Mouse (Mus musculus): Measurements from ENCODE around the gene Cdh16. TPM values are rescaled to one million over a fixed set of nuclear protein-coding genes. Genes with fewer than 3 reads are reported as not detected.

The Cdh16 gene
- polyA plus RNA-seq, 1 experiment from 2014 or later: not detected

GRCm38 (mm10) chr8:104629306-104630110 lies 5.3 kb upstream of the Cdh16 start:
- no peak for ATAC-seq (ENCODE audit: insufficient number of reproducible peaks, low FRiP score, low TSS enrichment, low read depth)
- Histone ChIP-seq H3K4me3 (ENCODE audit: low read depth, low read length) (no peak overlapping the region), H3K9me3 (ENCODE audit: control insufficient read depth, low read length) (no peaks in the 10 kb centered on the region), H3K4me1 (ENCODE audit: control insufficient read depth, insufficient read depth, low read length) (peaks cover 18% of the 10 kb centered on the region), H3K4me2 (ENCODE audit: low read depth, severe bottlenecking) (no peak overlapping the region), H3K27ac (replicated peaks; ENCODE audit: low read depth, low read length) (no peak overlapping the region), H3K27me3 (ENCODE audit: control insufficient read depth, insufficient read depth, low read length) (peaks cover 11% of the 10 kb centered on the region), H3K9ac (ENCODE audit: low read length) (no peak overlapping the region), H3K36me3 (ENCODE audit: control insufficient read depth, insufficient read depth, low read length) (no peaks in the 10 kb centered on the region)
- no peak for DNase-seq (ENCODE audit: low spot score)
- WGBS: 80% methylated on average over 22 of the region's 22 CpGs

GRCm38 (mm10) chr8:104628402-104628801 lies 4.2 kb upstream of the Cdh16 start:
- no peak overlapping the region for H3K4me3 ChIP-seq (ENCODE audit: low read depth, low read length)
- DNase-seq (ENCODE audit: low spot score): no peak
- H3K36me3 ChIP-seq (ENCODE audit: control insufficient read depth, insufficient read depth, low read length): no peaks in the 10 kb centered on the region
- no peak overlapping the region for H3K4me2 ChIP-seq (ENCODE audit: low read depth, severe bottlenecking)
- no peak overlapping the region for H3K9ac ChIP-seq (ENCODE audit: low read length)
- WGBS: 95% methylated on average over 21 of the region's 21 CpGs
- peaks cover 11% of the 10 kb centered on the region for H3K27me3 ChIP-seq (ENCODE audit: control insufficient read depth, insufficient read depth, low read length)
- H3K27ac ChIP-seq (replicated peaks; ENCODE audit: low read depth, low read length): no peak overlapping the region
- no peaks in the 10 kb centered on the region for H3K9me3 ChIP-seq (ENCODE audit: control insufficient read depth, low read length)
- ATAC-seq (ENCODE audit: insufficient number of reproducible peaks, low FRiP score, low TSS enrichment, low read depth): no peak
- peaks cover 17% of the 10 kb centered on the region for H3K4me1 ChIP-seq (ENCODE audit: control insufficient read depth, insufficient read depth, low read length)

GRCm38 (mm10) chr8:104627065-104627740 lies 3.0 kb upstream of the Cdh16 start:
- Histone ChIP-seq H3K9me3 (ENCODE audit: control insufficient read depth, low read length) (no peaks in the 10 kb centered on the region), H3K9ac (ENCODE audit: low read length) (no peak overlapping the region), H3K27me3 (ENCODE audit: control insufficient read depth, insufficient read depth, low read length) (peaks cover 11% of the 10 kb centered on the region), H3K4me2 (ENCODE audit: low read depth, severe bottlenecking) (no peak overlapping the region), H3K27ac (replicated peaks; ENCODE audit: low read depth, low read length) (no peak overlapping the region), H3K36me3 (ENCODE audit: control insufficient read depth, insufficient read depth, low read length) (no peaks in the 10 kb centered on the region), H3K4me3 (ENCODE audit: low read depth, low read length) (no peak overlapping the region), H3K4me1 (ENCODE audit: control insufficient read depth, insufficient read depth, low read length) (peaks cover 11% of the 10 kb centered on the region)
- DNase-seq (ENCODE audit: low spot score) (no peak), ATAC-seq (ENCODE audit: insufficient number of reproducible peaks, low FRiP score, low TSS enrichment, low read depth) (no peak)
- 66% methylated on average over 2 of the region's 4 CpGs for WGBS

- DNase-seq (ENCODE audit: low spot score): no peak
- no peaks in the 10 kb centered on the region for H3K4me1 ChIP-seq (ENCODE audit: control insufficient read depth, insufficient read depth, low read length)
- no peaks in the 10 kb centered on the region for H3K27me3 ChIP-seq (ENCODE audit: control insufficient read depth, insufficient read depth, low read length)
- H3K27ac ChIP-seq (replicated peaks; ENCODE audit: low read depth, low read length): no peak overlapping the region
- H3K36me3 ChIP-seq (ENCODE audit: control insufficient read depth, insufficient read depth, low read length): no peaks in the 10 kb centered on the region
- no peak for ATAC-seq (ENCODE audit: insufficient number of reproducible peaks, low FRiP score, low TSS enrichment, low read depth)
- H3K4me2 ChIP-seq (ENCODE audit: low read depth, severe bottlenecking): no peak overlapping the region
- H3K9ac ChIP-seq (ENCODE audit: low read length): no peak overlapping the region
- 83% methylated on average over 5 of the region's 5 CpGs for WGBS
- H3K4me3 ChIP-seq (ENCODE audit: low read depth, low read length): no peak overlapping the region
- H3K9me3 ChIP-seq (ENCODE audit: control insufficient read depth, low read length): no peaks in the 10 kb centered on the region
Observed at GRCm38 (mm10) chr8:104620765-104621164, 3.4 kb downstream of the Cdh16 start.

- Histone ChIP-seq H3K27ac (replicated peaks; ENCODE audit: low read depth, low read length) (no peak overlapping the region), H3K9ac (ENCODE audit: low read length) (no peak overlapping the region), H3K4me1 (ENCODE audit: control insufficient read depth, insufficient read depth, low read length) (no peaks in the 10 kb centered on the region), H3K4me2 (ENCODE audit: low read depth, severe bottlenecking) (no peak overlapping the region), H3K27me3 (ENCODE audit: control insufficient read depth, insufficient read depth, low read length) (no peaks in the 10 kb centered on the region), H3K4me3 (ENCODE audit: low read depth, low read length) (no peak overlapping the region), H3K36me3 (ENCODE audit: control insufficient read depth, insufficient read depth, low read length) (no peaks in the 10 kb centered on the region), H3K9me3 (ENCODE audit: control insufficient read depth, low read length) (no peaks in the 10 kb centered on the region)
- 77% methylated on average over 4 of the region's 4 CpGs for WGBS
- ATAC-seq (ENCODE audit: insufficient number of reproducible peaks, low FRiP score, low TSS enrichment, low read depth): no peak
- no peak for DNase-seq (ENCODE audit: low spot score)
Observed at GRCm38 (mm10) chr8:104613119-104613518, 11.1 kb downstream of the Cdh16 start.

GRCm38 (mm10) chr8:104611613-104612012 lies 12.6 kb downstream of the Cdh16 start:
- Histone ChIP-seq H3K4me1 (ENCODE audit: control insufficient read depth, insufficient read depth, low read length) (no peaks in the 10 kb centered on the region), H3K9ac (ENCODE audit: low read length) (no peak overlapping the region), H3K9me3 (ENCODE audit: control insufficient read depth, low read length) (no peaks in the 10 kb centered on the region), H3K4me3 (ENCODE audit: low read depth, low read length) (no peak overlapping the region), H3K4me2 (ENCODE audit: low read depth, severe bottlenecking) (no peak overlapping the region), H3K36me3 (ENCODE audit: control insufficient read depth, insufficient read depth, low read length) (no peaks in the 10 kb centered on the region), H3K27me3 (ENCODE audit: control insufficient read depth, insufficient read depth, low read length) (no peaks in the 10 kb centered on the region), H3K27ac (replicated peaks; ENCODE audit: low read depth, low read length) (no peak overlapping the region)
- DNase-seq (ENCODE audit: low spot score) (no peak), ATAC-seq (ENCODE audit: insufficient number of reproducible peaks, low FRiP score, low TSS enrichment, low read depth) (no peak)
- 65% methylated on average over 4 of the region's 4 CpGs for WGBS

GRCm38 (mm10) chr8:104610185-104610766 lies 13.9 kb downstream of the Cdh16 start:
- ATAC-seq (ENCODE audit: insufficient number of reproducible peaks, low FRiP score, low TSS enrichment, low read depth): no peak
- no peaks in the 10 kb centered on the region for H3K36me3 ChIP-seq (ENCODE audit: control insufficient read depth, insufficient read depth, low read length)
- no peak overlapping the region for H3K4me2 ChIP-seq (ENCODE audit: low read depth, severe bottlenecking)
- H3K27ac ChIP-seq (replicated peaks; ENCODE audit: low read depth, low read length): no peak overlapping the region
- H3K9me3 ChIP-seq (ENCODE audit: control insufficient read depth, low read length): no peaks in the 10 kb centered on the region
- WGBS: 71% methylated on average over 12 of the region's 12 CpGs
- H3K9ac ChIP-seq (ENCODE audit: low read length): no peak overlapping the region
- H3K4me3 ChIP-seq (ENCODE audit: low read depth, low read length): no peak overlapping the region
- no peak for DNase-seq (ENCODE audit: low spot score)
- H3K4me1 ChIP-seq (ENCODE audit: control insufficient read depth, insufficient read depth, low read length): no peaks in the 10 kb centered on the region
- no peaks in the 10 kb centered on the region for H3K27me3 ChIP-seq (ENCODE audit: control insufficient read depth, insufficient read depth, low read length)

GRCm38 (mm10) chr8:104609222-104609621 lies 15.0 kb downstream of the Cdh16 start:
- WGBS: 79% methylated on average over 8 of the region's 8 CpGs
- no peak for ATAC-seq (ENCODE audit: insufficient number of reproducible peaks, low FRiP score, low TSS enrichment, low read depth)
- H3K4me1 ChIP-seq (ENCODE audit: control insufficient read depth, insufficient read depth, low read length): no peaks in the 10 kb centered on the region

More at GRCm38 (mm10) chr8:104609222-104609621, 15.0 kb downstream of the Cdh16 start:
- no peak overlapping the region for H3K9ac ChIP-seq (ENCODE audit: low read length)
- no peaks in the 10 kb centered on the region for H3K36me3 ChIP-seq (ENCODE audit: control insufficient read depth, insufficient read depth, low read length)
- no peak overlapping the region for H3K4me2 ChIP-seq (ENCODE audit: low read depth, severe bottlenecking)
- H3K27ac ChIP-seq (replicated peaks; ENCODE audit: low read depth, low read length): no peak overlapping the region
- no peaks in the 10 kb centered on the region for H3K9me3 ChIP-seq (ENCODE audit: control insufficient read depth, low read length)
- DNase-seq (ENCODE audit: low spot score): no peak
- no peaks in the 10 kb centered on the region for H3K27me3 ChIP-seq (ENCODE audit: control insufficient read depth, insufficient read depth, low read length)
- no peak overlapping the region for H3K4me3 ChIP-seq (ENCODE audit: low read depth, low read length)

All from limb, embryonic 11.5 days (tissue).